Mouse (Mus musculus): ENCODE results near the gene Sh2d6.

GRCm38 (mm10) chr6:72532580-72532979 is 11.1 kb upstream of the Sh2d6 start:
- TF ChIP-seq CTCF (IDR thresholded peaks at IDR 0.05; ENCODE audit: borderline replicate concordance, control insufficient read depth, extremely low read depth, insufficient read depth, low read length, poor library complexity) (no peak), POLR2A (IDR thresholded peaks at IDR 0.05; ENCODE audit: control insufficient read depth, extremely low read depth, insufficient read depth, low read length, poor library complexity) (no peak)

Measured in thymus, adult 2 months (tissue).